Mouse (Mus musculus): ENCODE measurements around the gene Slc25a11.

Slc25a11 gene

DNA sequence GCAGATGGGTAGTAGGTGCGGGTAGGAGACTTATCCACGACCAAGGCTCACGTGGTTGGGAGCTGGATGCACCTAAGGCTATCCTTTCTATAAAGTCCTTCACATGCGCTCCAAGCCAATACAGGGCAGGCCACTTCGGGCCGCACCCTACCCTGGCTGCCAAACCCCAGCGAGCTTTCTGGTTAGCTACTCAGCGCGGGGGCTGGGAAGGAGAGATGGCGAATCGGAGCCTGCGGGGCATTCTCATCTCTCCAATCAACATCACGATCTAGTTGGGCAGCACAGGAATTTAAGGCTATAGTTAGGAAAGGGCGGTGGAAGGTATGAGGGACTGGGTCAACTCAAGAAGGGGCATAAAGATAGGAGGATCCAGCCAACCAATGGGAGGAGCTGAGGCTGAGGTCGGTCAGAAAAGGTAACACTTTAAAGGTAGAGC is 21.1 kb upstream of the Slc25a11 start:
- DNase-seq (ENCODE audit: low spot score in 2 of 2), result peak in 1 of 2 experiments; percentile 75

DNA sequence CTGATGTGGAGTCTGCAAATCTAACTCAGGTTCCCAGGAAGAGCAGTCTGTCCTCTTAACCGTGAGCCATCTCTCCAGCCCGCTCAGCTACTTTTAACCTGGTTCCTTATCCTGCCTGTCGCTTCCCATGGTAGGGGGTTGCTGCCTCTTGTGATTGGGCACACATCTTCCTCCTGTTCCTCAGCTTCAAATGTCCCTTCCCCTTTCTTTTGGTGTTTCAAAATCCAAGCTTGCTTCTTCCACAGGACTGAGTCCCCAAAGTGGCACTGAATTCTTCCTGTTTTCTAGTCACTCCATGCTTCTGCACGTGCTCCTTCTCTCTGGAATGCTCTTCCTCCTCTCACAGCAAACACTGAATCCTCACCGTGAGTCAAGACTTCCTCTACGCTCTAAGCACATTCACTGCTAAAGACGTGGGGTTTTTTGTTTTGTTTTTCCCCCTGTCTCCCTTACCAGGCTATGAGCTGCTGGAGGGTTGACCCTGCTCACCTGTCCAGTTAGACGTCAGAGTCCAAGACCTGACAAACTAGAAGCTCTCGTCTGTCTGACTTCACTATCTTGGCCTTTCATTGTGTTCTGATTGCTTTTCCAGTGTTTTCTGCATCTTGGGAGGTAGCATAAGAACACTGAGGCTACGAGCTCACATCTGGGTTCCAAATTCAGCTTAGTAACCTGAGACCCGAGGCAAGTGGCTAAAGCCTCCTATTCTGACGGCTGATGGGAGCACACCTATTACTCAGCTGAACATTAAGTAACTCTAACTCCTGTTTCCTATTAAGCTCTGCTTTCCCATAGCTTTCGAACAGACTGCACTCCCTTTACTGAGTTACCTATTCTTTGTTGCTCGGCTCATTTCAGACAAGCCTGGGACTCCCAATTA is 20.2 kb upstream of the Slc25a11 start:
- no peak for DNase-seq (ENCODE audit: low spot score in 2 of 2)

- no peak for DNase-seq (ENCODE audit: low spot score in 2 of 2)
Observed at GRCm38 (mm10) chr11:70666687-70667086, 19.4 kb upstream of the Slc25a11 start.

- no peak for DNase-seq (ENCODE audit: low spot score in 2 of 2)
Observed at GRCm38 (mm10) chr11:70664741-70665140, 17.5 kb upstream of the Slc25a11 start.

DNA sequence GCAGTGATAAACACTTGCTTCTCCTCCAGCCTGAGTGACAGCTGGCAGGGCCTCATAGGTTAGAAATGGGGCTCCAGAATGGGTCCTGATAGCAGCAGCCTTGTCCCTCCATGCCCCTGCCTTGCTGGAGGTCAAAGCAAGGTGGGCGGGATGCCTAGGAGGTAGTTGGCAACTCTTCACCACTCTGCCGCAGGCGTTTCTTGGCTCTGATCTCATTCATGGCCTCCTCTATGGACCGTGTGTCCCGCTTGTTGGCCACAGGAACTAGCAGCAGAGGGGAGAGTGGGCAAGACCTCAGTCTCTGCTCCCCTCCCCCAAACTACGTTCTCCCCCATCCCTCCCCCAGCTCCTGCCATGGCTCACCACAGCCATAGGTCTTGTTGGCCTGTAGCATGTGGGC is 16.7 kb upstream of the Slc25a11 start:
- DNase-seq (ENCODE audit: low spot score in 2 of 2), result no peak

- DNase-seq (ENCODE audit: low spot score in 2 of 2), result no peak
Observed at GRCm38 (mm10) chr11:70663101-70663500, 15.8 kb upstream of the Slc25a11 start.

- no peak for DNase-seq (ENCODE audit: low spot score in 2 of 2)
Observed at GRCm38 (mm10) chr11:70660571-70660970, 13.3 kb upstream of the Slc25a11 start.

- no peak for DNase-seq (ENCODE audit: low spot score in 2 of 2)
Observed at GRCm38 (mm10) chr11:70658942-70659341, 11.7 kb upstream of the Slc25a11 start.

DNA sequence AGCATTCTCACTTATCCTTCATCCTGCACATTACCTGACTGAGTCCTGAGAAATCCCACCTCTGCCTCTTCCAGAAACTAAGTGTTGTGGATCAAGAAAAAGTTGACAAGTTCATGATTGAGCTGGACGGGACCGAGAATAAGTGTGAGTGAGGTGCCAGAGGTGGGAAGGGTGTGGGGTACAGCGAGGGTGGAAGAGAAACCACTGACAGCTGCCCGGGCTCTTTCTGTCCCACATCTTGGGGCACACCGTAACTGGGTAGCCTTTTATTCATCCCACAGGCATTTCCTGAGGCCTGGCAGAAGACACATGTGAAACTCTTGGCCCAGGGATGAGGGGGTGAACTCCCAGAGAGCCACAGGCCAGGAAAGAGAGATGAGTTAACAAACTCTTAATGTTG is 11.2 kb upstream of the Slc25a11 start:
- no peak for DNase-seq (ENCODE audit: low spot score in 2 of 2)

- no peak for DNase-seq (ENCODE audit: low spot score in 2 of 2)
Observed at GRCm38 (mm10) chr11:70657991-70658390, 10.7 kb upstream of the Slc25a11 start.

DNA sequence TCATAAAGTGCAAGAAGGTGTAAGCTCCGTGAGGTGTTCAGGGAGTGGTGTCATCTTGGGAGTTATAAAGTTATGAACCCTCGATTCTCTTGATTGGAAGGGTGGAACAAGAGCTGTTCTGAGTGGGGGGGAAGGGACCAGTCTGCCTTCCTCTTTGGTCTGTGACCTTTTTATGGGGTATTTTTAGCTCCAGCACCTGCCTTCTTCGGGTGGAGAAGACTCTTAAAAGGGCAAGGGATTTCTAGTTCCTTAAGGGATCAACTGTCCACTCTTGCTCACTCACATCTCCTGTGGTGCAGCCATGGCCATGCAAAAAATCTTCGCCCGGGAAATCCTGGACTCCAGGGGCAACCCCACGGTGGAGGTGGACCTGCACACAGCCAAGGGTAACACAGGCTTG is 10.3 kb upstream of the Slc25a11 start:
- DNase-seq (ENCODE audit: low spot score in 2 of 2), result no peak

DNA sequence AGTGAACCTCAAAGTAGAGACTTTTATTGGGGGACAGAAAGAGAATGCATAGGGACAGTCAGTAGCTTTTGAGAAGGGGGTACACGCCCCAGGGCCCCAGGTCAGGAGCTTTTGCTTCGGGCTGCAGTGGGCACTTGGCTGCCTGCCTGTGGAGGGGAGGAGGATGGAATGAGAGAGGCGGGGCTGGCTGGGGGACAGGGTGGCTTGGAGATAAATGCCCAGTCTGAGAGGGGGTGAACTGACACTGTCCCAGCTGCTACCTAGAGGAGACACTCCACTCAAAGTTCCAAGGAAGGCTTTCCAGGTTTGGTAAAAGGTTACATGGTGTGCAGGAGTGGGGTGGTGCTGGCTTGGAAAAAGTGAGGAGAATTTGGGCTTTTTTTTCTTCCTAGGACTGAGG is 9.7 kb upstream of the Slc25a11 start, which contains the start of gene Eno3:
Gene Eno3 (plus strand): TSS at position 239 of the 400 bp plus-strand sequence.
- no peak for DNase-seq (ENCODE audit: low spot score in 2 of 2)

DNA sequence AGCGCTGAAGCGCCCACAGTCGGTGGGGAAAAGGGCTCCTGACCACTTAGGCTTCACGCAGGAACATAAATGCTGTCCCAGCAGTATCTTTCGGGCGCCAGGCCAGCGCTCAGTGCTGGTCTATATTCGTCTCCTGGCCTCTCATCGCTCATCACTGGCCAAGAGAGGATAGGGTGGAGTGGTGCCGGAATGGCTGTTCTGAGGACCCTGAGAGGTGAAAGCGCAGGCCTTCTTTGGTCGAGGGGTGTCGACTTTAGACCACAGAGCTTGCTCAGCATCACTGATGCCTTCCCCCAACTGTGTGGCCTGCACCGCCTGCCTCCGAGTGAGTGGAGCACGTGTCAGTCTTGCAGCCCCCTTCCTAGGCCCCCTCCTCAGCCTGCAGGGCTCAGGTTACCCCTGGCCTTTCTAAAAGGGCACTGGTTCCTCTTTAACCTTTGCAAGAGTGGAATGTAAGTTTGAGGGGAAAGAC is 9.2 kb upstream of the Slc25a11 start:
- no peak for DNase-seq (ENCODE audit: low spot score in 2 of 2)

- DNase-seq (ENCODE audit: low spot score in 2 of 2), result no peak
Observed at GRCm38 (mm10) chr11:70655571-70656455, 8.5 kb upstream of the Slc25a11 start.

DNA sequence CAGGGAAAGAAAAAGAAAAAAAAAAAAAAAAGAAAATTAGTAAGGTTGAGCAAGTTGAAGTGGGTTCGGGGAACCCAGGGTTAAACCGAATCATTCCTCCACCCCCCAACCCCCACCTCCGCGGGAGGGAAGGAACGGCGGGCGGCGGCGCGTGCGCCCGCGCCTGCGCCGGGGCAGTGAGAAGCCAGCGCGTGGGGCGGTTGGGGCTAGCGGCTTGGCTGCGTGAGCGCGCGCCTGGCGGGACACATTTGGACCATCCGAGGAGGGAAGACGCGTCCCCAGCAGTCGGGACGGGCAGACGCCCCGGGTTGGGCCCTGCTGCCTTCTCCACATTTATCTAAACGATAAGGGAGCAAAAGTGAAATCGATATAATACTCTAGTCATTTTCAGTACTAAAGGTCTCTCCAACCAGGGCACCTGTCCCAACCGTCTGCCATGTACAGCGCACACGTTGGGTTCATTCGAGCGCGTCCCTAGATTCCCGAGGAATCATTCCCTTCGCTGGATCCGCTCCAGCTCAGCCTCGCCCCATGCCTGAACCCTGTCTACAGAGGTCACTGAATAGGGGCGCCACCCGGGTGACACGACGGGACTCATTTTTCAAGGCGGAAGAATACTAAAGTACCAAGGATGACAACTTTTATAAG is 7.8 kb upstream of the Slc25a11 start:
- DNase-seq (ENCODE audit: low spot score in 2 of 2), result peak in 1 of 2 experiments; percentile 62

DNA sequence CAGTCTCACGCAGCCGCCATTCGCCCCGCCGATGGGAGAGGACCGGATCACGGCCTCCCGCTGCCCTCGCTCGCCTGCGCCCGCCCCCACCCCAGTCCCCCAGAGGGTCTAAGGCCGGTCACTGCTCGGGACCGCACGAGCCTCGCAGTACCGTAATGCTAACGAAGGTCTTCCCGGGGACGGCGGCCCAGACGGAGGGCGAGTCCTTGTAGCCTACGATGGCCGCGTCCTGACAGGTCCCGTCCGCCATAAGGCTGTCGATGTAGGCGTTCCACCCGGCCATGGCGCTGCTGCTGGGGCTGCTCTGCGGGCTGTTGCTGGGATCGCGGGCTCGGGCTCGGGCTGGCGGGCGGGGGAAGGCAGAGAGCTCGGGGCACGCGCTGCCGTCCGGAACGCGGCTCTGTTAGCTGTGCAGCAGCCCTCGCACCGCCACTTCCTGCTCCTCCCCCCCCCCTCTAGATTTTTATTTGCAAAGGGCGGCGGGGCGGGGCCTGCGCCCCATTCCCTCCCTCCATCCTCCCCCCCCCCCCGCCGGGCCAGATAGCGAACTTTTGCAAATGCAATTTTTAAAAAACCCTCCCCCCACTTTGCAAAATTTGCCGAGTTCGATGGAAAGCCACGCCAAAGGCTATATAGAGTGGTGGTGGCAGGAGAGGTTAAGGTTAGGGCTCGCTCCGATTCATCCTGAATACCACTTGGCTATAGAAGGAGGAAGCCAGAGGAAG is 7.1 kb upstream of the Slc25a11 start, which contains the start of gene Pfn1:
Gene Pfn1 (minus strand): TSS at position 447 of the 725 bp plus-strand sequence.
- DNase-seq (ENCODE audit: low spot score in 2 of 2), result no peak

DNA sequence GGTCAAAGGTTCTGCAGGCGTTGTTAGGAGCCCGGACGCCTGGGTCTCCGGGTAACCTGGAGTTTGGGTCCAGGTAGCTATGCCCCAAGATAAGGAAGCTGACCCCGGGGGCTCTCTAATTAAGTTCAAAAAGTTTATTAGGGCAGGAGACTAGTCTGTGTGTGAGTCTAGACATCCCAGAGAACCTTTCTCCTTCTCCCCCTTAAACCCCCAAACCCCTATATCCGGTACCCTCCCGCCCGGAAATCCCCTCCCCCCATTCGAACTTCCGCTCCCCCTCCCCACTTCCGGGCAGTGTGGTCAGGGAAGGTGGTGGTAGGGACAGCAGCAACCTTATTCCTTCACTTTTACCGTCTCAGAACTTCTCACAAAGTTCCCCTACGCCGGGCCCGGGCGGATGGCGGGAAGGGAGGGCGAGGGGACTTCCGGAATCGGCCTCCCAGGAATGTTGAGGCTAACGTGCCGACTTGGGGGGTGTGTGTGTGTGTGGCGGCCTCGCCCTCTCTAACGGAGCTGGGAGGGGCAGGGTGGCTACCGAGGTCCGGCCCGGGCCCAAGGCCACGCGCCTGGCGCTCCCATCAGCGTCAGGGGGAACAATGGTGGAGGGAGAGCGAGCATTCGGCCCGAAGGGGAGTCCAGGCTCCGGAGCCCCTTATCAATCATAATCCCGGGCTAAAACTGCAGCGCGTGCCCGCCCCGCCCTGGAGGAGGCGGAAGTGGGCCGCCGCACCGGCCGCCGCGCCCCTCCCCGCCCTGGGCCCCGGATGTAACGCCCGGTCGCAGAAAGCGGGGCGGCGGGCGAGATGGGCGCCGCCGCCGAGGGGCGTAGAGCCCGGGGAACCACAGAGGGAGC is 6.3 kb upstream of the Slc25a11 start:
- no peak for DNase-seq (ENCODE audit: low spot score in 2 of 2)

DNA sequence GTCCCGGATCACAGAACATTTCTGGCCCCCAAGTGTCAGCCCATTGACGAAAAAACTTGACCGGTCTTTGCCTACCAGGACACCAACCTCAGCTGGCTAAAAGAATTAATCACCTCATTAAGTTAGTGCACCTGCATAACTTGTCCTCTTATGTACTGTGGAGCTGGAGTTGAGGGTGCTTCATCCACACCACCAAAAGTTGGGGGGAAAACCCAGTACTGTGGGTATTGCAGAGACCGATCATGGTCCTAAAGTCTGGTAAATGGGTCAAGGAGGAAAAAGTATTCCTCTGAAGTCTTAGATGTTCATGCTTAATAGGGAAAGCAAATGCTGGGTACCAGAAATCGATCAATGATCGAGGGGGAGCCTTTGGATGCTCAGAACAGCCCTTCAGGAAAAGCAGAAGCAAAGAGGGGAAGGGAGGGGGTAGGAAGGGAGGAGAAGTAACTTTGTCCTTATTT is 5.6 kb upstream of the Slc25a11 start:
- DNase-seq (ENCODE audit: low spot score in 2 of 2), result no peak

- DNase-seq (ENCODE audit: low spot score in 2 of 2), result no peak
Observed at GRCm38 (mm10) chr11:70652029-70652883, 5.0 kb upstream of the Slc25a11 start.
